Mouse (Mus musculus): ENCODE measurements around the gene Spock1.

GRCm38 (mm10) chr13:57638820-57639219 is 269.3 kb downstream of the Spock1 start:
- TF ChIP-seq CTCF (conservative IDR thresholded peaks at IDR 0.05 in 1 of 2, IDR thresholded peaks at IDR 0.05 in 1 of 2; ENCODE audit: low read depth in 2 of 2, low read length in 2 of 2): no peak
- TF ChIP-seq ZMIZ1 (IDR thresholded peaks at IDR 0.05; ENCODE audit: low read depth, low read length): no peak
- TF ChIP-seq EP300 (IDR thresholded peaks at IDR 0.05; ENCODE audit: low read length): no peak
